Mouse (Mus musculus) heart, postnatal 4 days (tissue): Measurements from ENCODE around the gene Med13l. TPM values are rescaled to one million over a fixed set of nuclear protein-coding genes. Genes with fewer than 3 reads are reported as not detected.

Experiments used
- DNase-seq: peaks from one replicate; pipeline ENCODE4 v3.0.0; 2021
- total RNA-seq, 2 experiments: library from RNA; stranded (reverse); gene quantifications; 2 replicates each; pipeline ENCODE4 v1.2.3; 2021

Gene Med13l
- total RNA-seq, 2 experiments from 2014 or later = 38.5 to 40.9 TPM

DNA sequence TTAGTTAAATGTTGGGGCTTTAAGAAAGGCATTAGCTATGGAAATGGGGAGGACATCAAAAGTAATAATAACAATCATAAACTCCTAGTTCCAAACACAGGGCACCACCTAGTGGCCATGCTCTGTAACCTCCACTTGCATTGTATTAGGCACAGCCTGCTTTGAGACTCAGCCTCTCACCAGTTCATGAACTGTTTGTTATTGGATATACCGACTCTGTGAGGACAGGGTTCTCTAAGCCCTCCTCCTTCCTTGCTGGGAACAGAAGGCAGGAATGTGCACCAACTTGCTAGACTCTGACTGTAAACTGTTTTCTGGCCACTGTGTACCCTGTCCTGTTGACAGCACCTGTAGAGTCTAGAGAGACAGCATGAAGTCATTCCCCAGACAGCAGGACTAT, 177.1 kb downstream of the Med13l start:
- DNase-seq = peak; percentile 78

DNA sequence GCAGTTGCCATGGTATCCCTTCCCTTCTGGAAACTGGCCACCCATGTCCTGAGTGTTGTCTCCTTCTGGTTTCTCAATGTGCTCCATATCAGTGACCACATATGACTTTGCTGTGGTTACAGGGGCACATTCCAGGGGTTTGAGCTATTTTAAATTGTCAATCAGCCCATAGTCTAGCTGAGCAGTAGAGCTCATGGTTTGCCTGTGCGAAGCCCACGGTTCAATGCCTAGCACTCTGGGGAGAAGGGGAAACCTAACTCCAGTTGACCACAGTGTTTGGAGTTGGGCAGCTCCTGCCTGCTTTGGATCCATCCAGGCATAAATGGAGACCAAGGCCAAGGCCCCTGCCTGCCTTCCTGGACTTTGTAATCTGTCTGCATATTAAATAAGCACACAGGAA, 182.6 kb downstream of the Med13l start:
- no peak for DNase-seq

- no peak for DNase-seq
Observed at GRCm38 (mm10) chr5:118747026-118747425, 186.5 kb downstream of the Med13l start.

GRCm38 (mm10) chr5:118751446-118752179, 191.1 kb downstream of the Med13l start:
- DNase-seq = no peak

- no peak for DNase-seq
Observed at GRCm38 (mm10) chr5:118752868-118753267, 192.4 kb downstream of the Med13l start.

DNA sequence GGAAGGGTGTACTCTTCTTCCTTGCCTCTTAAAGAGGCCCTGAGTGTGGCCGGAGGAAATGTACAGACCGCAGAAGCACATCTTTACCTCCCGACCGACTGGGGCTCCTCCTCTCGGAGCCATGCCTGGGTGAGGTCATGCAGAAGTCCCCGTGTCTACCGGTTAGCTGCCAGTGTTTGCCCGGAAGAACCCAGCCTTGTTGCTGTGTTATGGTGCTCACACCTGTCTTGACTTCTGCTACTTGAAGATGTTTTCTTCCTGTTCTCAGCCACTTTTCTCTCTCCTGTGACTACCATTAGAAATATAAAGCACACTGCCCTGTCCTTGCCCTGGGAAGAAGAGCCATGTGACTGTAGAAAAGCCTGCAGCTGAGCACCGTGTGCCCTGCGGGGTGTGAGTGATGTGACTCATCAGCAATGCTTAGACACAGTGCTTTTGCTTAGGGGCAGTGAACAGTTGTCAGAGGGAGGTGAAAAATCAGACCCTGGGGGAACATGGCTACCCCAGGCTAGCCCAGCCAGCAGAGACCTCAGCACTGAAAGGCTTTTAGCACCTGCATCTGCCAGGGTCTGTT, 193.1 kb downstream of the Med13l start:
- no peak for DNase-seq

- DNase-seq = no peak
Observed at GRCm38 (mm10) chr5:118754191-118754759, 193.8 kb downstream of the Med13l start.

DNA sequence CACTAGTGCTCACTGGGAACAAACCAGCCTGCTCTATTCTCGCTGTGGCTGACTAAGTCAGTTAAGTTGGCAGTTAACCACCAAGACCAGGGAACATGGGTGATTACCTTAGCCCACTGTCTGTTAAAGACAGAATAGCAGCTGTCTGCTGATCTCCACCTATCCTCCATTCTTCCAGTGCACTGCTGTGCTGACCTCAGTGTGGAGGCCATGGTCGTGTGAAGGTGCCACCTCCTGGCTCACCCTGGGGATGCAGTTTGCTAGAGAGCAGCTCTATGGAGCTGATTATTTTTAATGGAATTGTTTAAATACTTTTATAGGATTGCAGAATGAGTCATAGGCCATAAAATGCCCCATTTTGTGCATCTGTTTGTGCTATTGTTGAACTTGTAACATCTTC, 195.6 kb downstream of the Med13l start:
- DNase-seq = peak; percentile 30

GRCm38 (mm10) chr5:118757396-118758301, 197.2 kb downstream of the Med13l start:
- DNase-seq = no peak

DNA sequence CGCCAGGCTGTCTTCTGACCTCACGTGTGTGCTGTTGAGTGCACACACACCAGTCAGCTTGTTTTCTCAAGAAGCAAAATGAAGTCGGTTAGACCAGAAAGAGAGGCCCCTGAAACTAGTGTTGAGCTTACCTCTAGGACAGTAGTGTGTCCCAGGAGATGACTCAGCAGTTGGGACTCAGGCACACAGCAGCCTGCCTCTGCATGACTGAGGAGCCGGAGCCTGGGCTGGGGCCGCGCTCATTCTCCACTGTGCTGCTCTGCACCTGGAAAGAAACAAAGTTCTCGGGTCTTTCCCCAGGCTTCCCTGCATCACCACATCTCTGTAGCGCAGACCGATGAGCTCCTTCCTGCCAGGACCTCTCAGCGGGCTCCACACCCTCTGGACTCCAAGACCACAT, 200.5 kb downstream of the Med13l start:
- no peak for DNase-seq

- DNase-seq = no peak
Observed at GRCm38 (mm10) chr5:118762499-118763185, 202.2 kb downstream of the Med13l start.

DNA sequence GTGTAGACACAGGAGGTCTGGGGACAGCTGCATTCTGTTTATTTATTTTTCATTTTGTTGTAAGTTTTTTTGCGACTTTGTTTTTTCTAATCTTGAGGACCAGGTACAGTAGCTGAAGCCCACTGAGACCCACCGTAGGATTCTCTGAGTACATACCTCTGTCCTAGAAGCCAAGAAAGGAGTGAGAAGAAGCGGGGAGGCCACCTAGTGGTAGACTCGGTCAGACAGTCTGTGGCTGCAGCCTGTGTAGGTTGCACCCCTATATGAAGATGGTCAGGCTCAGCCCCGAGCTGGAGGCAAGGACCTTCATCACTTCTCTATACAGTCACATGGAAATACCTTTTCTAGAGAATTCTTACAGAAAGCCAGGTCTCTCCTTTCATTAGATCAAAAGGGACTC, 202.9 kb downstream of the Med13l start:
- DNase-seq = peak; percentile 30

GRCm38 (mm10) chr5:118769143-118769542, 208.7 kb downstream of the Med13l start:
- DNase-seq = no peak

GRCm38 (mm10) chr5:118773866-118774265, 213.4 kb downstream of the Med13l start:
- DNase-seq = peak; percentile 58

GRCm38 (mm10) chr5:118776396-118776795, 215.9 kb downstream of the Med13l start:
- DNase-seq = no peak

- peak; percentile 83 for DNase-seq
Observed at GRCm38 (mm10) chr5:118781598-118781997, 221.1 kb downstream of the Med13l start.

GRCm38 (mm10) chr5:118782139-118782538, 221.7 kb downstream of the Med13l start:
- no peak for DNase-seq

DNA sequence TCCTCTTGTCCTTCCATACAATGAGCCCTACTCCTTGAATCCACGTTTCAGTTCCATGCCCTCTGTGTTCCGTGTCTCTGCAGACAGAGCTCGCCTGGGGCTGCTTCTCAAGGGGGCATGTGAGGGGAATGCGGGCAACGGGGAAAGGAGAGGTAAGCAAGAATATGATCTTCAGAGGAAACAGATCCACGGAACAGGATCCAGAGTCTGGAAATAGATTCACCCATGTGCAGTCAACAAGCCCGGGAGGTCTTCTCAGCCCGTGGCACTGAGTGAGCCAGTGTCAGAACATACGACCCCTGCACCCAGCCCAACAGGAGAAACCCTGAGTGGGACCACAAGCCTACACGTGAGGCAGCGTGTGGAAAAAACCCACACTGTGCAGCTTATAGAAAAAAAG, 228.7 kb downstream of the Med13l start:
- DNase-seq = no peak

GRCm38 (mm10) chr5:118789776-118790175, 229.3 kb downstream of the Med13l start:
- DNase-seq = no peak

DNA sequence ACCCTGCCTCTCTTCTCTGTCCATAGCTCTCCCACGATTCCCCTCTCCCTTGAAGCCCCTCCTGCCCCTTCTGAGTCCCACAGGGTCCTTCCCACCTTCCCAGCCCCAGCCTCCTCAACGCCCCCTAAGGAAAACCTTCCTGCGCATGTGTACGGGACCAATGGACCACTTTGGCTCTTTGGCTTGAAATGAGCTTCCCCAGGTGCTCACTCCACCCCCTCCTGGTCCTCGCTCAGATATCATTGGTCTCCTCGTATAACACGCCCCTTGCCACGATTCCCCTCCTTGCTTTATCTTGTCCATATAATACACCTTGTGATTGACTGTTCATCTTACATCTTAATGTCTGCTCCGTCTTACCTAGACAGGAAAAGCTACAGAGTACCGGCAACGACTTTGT, 237.3 kb downstream of the Med13l start:
- DNase-seq = no peak

DNA sequence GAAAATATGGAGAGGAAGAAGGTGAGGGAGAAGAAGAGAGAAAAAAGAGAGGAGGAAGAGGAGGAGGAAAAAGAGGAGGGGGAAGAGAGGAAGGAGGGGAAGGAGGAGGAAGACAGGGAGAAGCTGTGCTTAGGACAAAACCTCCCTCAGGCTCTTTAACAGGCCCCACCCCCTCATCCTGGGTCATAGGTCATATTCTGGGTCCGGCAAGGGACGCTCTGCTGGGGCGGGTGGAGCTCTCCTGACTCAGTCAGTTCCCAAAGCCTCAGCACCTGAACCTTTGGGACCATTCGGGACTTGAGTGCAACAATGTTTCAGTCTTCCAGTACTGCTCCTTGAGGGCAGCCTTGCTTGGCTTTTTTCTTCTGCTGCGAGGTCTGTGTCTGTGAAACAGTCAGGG, 241.1 kb downstream of the Med13l start:
- no peak for DNase-seq

- DNase-seq = no peak
Observed at GRCm38 (mm10) chr5:118802036-118802435, 241.6 kb downstream of the Med13l start.
